Mouse (Mus musculus) small intestine, adult 2 months (tissue): Measurements from ENCODE around the gene Skor1. TPM values are rescaled to one million over a fixed set of nuclear protein-coding genes. Genes with fewer than 3 reads are reported as not detected.
A peak's percentile ranks its signal among the peaks of the same experiment; 100 is the strongest.

Experiments
- H3K27ac ChIP-seq: fragments of 200-500 bp; 2 replicates; pipeline ENCODE4 v1.5.1; 2012; ENCODE audit warnings: low read depth, low read length, control low read depth, inconsistent platforms; ENCODE audit not compliant: insufficient read depth
- H3K27me3 ChIP-seq: fragments of 200-500 bp; 2 replicates; pipeline ENCODE4 v1.6.1; 2012; ENCODE audit warnings: mild to moderate bottlenecking, moderate library complexity, low read length, inconsistent platforms; ENCODE audit not compliant: control insufficient read depth, insufficient read depth
- H3K36me3 ChIP-seq: fragments of 200-500 bp; 2 replicates; pipeline ENCODE4 v1.6.1; 2012; ENCODE audit warnings: mild to moderate bottlenecking, low read length, control low read depth, inconsistent platforms; ENCODE audit not compliant: control insufficient read depth, insufficient read depth
- H3K4me1 ChIP-seq: fragments of 200-500 bp; 2 replicates; pipeline ENCODE4 v1.6.1; 2012; ENCODE audit warnings: low read length, inconsistent platforms, mixed read lengths; ENCODE audit not compliant: control insufficient read depth, insufficient read depth, insufficient read length
- H3K4me3 ChIP-seq: fragments of 200-500 bp; 2 replicates; pipeline ENCODE4 v1.5.1; 2012; ENCODE audit warnings: low read depth, mild to moderate bottlenecking, control low read depth, inconsistent platforms, low read length, moderate library complexity
- CTCF ChIP-seq: fragments of 200-500 bp; IDR thresholded peaks from 2 replicates; pipeline ENCODE4 v1.5.1; 2012; ENCODE audit warnings: low read depth, mild to moderate bottlenecking, control low read depth, inconsistent platforms, low read length, moderate library complexity, mixed read lengths; ENCODE audit not compliant: insufficient replicate concordance, insufficient read length; ENCODE audit errors: extremely low read depth
- POLR2A ChIP-seq: fragments of 200-500 bp; IDR thresholded peaks from 2 replicates; pipeline ENCODE4 v1.6.1; 2012; ENCODE audit warnings: low read depth, mild to moderate bottlenecking, control low read depth, inconsistent platforms, low read length, moderate library complexity
- WGBS: fragments of 180-500 bp; shearing (Covaris S2); methylation state at CpG from one replicate; pipeline ENCODE4 v1.1.7; 2018; 5-methylcytosine and 5-hydroxymethylcytosine counted together
- polyA plus RNA-seq: library from polyadenylated mRNA; depleted of rRNA; stranded (reverse); fragments of >200 nt; gene quantifications from 2 replicates; pipeline ENCODE4 v1.2.3, GENCODE M21; 2012; rRNA removed

Gene Skor1
- polyA plus RNA-seq, result 0.04 TPM in 1 of 2 replicates, not detected in the other

DNA sequence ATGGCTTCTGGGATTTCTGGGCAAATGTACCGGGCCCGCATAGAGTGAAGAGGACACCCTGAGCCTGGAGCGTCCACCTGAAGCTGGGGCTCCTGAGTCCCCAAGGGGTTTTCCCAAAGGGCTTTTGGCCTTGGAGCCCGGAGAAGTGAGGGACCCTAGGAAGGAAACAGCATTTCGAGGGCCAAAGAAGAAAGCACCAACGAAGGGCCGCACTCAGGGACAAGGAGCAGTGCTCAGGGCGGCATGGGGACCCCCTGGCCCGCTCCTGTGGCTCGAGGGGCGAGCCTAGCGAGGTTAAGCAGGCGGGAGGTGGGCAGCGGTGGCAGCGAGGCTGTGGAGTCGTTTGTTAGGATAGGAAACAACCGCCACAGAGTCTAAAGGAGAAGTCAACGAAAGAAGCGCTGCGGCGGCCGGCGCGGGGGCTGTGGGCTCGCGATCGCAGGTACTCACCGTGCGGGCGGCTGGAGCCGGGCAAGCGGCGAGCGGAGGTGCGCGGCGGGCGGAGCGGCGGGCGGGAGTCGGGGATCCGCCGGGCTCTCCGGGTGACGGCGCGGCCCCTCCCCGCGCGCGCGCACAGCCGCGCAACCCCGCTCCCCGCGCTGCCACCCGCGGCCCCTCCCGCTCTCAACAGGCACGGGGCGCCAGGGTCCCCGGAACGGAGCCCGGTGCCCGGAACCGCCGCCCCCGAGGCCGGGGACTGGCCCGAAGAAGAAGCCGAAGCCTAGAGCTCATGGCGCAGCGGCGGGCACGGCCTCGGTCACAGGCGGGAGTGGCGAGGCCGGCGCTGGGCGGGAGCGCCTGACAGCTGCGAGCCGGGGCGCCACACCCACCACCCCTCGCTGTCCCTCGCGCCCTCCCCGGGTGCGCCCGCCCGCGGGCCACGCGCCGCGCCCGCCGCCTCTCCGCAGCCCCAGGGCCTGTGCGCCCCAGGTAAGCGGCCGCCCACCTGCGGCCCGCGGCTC is at the start of gene Skor1:
Gene Skor1, minus strand, starts transcription at position 552 of the 962 bp plus-strand sequence.
- 1% methylated on average over 99 of the region's 108 CpGs for WGBS
- Histone ChIP-seq H3K27me3 (peaks cover 95% of the 10 kb centered on the region), H3K27ac (no peak within 1 kb of the TSS), H3K36me3 (no peaks in the 10 kb centered on the region), H3K4me3 (peak within 1 kb of the TSS; percentile 59), H3K4me1 (peaks cover 4% of the 10 kb centered on the region)
- TF ChIP-seq POLR2A, result no peak
- TF ChIP-seq CTCF, result no peak

DNA sequence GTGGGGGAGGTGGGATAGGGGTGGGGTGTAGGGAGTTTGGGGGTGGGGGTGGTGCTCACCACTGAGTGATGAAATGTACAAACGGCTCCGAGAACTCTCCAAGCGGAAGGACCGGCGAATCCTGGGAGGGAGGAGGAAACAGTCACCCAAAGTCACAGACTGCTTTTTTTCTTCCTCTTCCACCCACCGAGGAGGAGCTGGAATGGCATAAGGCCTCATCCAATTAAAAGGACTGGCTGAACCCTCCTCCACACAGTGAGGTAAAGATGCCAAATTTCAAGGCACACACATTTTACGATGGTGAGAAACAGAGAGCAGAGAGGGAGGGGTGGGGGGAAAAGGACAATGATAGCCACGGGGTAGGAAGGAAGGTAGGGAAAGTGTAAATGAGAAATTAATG is 48.5 kb upstream of the Skor1 start:
- 59% methylated on average over 8 of the region's 8 CpGs for WGBS
- Histone ChIP-seq H3K27me3 (no peaks in the 10 kb centered on the region), H3K36me3 (no peaks in the 10 kb centered on the region), H3K27ac (no peak overlapping the region), H3K4me3 (no peak overlapping the region), H3K4me1 (peaks cover 15% of the 10 kb centered on the region)
- no peak for TF ChIP-seq CTCF
- no peak for TF ChIP-seq POLR2A

DNA sequence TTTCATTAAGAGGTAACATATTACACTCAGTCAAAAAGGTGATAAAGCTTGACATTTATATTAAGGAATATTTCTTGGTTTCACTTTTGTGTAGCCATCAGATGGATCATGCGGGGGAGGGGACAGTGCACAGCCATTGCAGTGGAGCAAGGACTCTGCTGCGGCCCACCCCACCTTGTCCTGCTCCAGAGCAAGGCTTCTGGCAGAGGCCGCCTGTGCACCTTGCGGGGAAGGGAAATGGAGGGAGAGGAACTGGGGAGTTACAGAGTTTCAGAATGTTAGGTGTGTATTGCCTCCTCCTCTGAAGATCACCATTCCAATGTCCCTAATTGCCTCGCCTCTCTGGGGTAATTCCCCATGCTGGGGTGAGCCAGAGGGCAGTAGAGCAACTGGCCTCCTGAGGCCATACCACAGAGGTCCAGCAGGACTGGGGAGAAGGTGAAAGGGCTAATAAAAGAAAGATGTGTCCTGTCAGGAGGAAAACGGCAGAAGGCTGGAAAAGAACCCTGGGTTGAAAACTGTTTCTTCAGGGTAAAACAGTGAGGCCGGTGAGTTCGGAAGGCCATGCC is 47.4 kb upstream of the Skor1 start:
- no peak overlapping the region for H3K4me3 ChIP-seq
- H3K36me3 ChIP-seq, result peaks cover 2% of the 10 kb centered on the region; the same call in 1 of the 2 replicates
- WGBS, result 87% methylated on average over 8 of the region's 8 CpGs
- H3K27ac ChIP-seq, result no peak overlapping the region
- TF ChIP-seq POLR2A, result no peak
- peaks cover 9% of the 10 kb centered on the region for H3K4me1 ChIP-seq
- H3K27me3 ChIP-seq, result no peaks in the 10 kb centered on the region

DNA sequence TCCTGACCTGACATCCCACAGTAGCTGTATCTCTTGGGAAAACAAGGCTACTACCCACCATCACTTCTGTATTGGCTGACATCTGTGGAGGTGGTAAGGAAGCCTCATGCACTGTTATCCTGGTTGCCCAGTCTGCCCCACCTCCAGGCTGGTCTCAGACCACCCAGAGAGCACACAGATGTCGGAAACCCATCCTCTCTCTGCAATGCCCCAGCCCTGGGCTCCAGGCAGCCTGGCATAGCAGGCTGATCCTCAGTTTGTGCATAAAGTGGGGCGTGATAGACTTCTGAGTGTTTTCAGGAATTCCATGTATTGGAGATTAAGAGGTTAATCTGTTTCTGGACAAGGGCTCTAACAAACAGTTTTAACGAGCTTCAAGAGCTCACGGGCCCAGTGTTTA is 46.8 kb upstream of the Skor1 start:
- TF ChIP-seq POLR2A, result no peak
- no peak for TF ChIP-seq CTCF
- H3K36me3 ChIP-seq, result peaks cover 2% of the 10 kb centered on the region; the same call in 1 of the 2 replicates
- no peak overlapping the region for H3K27ac ChIP-seq
- no peaks in the 10 kb centered on the region for H3K27me3 ChIP-seq
- WGBS, result 88% methylated on average over 4 of the region's 4 CpGs
- H3K4me3 ChIP-seq, result no peak overlapping the region
- peaks cover 5% of the 10 kb centered on the region for H3K4me1 ChIP-seq

DNA sequence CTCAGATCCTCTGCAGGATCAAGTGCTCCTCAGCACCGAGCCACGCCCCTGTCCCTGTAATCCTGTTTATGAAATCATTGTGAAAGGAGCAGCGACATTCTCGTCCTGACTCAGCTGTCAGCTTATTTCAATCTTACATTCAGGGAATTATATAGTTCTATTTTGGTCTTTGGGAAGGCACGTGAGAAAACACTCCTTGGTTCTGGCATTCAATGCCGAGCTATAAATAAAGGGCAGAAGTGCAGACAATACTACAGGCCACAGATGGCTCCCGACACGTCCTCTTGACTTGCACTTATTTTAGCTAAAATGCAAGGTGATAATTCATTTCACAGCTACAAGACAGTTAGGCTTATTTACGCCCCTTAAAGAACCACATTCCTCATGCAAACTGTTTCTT is 46.0 kb upstream of the Skor1 start:
- H3K4me1 ChIP-seq, result peaks cover 5% of the 10 kb centered on the region
- TF ChIP-seq POLR2A, result no peak
- no peak for TF ChIP-seq CTCF
- peaks cover 2% of the 10 kb centered on the region for H3K36me3 ChIP-seq
- H3K4me3 ChIP-seq, result no peak overlapping the region
- WGBS, result 91% methylated on average over 9 of the region's 9 CpGs
- H3K27me3 ChIP-seq, result no peaks in the 10 kb centered on the region
- H3K27ac ChIP-seq, result no peak overlapping the region

DNA sequence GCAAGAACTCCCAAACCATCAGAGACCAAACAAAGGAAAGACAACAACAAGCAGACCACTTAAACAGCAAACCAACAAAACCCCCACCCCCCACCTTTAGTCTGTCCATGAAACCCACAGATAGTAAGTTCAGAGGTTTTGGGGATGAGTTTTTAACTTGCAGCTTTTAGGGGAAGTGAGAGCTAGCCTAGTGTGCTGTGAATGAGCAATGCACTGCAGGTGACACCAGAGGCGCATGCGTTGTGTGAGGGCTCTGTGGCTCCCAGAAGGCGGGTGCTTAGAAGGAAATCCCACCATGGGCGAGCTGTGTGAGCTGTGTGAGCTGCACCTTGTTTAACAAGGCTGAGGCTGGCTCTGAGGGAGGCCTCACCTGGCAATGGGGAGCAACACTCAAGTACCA is 44.0 kb upstream of the Skor1 start:
- WGBS, result 94% methylated on average over 4 of the region's 4 CpGs
- Histone ChIP-seq H3K27me3 (no peaks in the 10 kb centered on the region), H3K36me3 (peaks cover 4% of the 10 kb centered on the region), H3K4me3 (no peak overlapping the region), H3K4me1 (peaks cover 5% of the 10 kb centered on the region), H3K27ac (no peak overlapping the region)
- TF ChIP-seq CTCF, result no peak
- TF ChIP-seq POLR2A, result no peak

DNA sequence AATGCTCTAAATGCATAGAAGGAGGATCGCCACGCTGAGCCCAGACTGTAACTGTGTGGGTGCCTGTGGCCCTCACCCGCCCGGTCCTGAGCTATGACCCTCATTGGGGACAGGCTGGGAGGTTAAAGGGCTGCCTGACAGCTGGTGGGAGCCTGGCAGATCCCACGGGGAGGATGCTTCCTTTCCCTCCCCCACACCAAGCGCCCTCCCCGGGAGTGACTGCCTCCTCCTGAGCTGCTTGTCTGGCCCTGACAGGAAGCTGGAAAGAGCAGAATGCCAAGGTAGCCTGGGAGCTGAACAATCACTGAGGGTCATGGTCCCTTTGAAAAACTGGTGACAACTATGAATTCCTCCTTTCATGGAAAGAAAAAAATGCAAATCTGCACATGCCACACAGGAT is 38.5 kb upstream of the Skor1 start:
- no peaks in the 10 kb centered on the region for H3K27me3 ChIP-seq
- peaks cover 4% of the 10 kb centered on the region for H3K36me3 ChIP-seq
- H3K4me1 ChIP-seq, result peaks cover 7% of the 10 kb centered on the region
- TF ChIP-seq POLR2A (no peak), CTCF (no peak)
- WGBS, result 60% methylated on average over 7 of the region's 7 CpGs
- H3K4me3 ChIP-seq, result no peak overlapping the region
- H3K27ac ChIP-seq, result no peak overlapping the region
